Mouse (Mus musculus) liver, embryonic 14.5 days (tissue): ENCODE measurements around the gene Gm20547.

ENCODE experiments used
- CTCF ChIP-seq: IDR thresholded peaks from 2 replicates; pipeline ENCODE4 v1.5.1; 2016; ENCODE audit warnings: antibody characterized with exemption, low read depth, control low read depth
- EP300 ChIP-seq: IDR thresholded peaks from 2 replicates; pipeline ENCODE4 v1.6.1; 2016; ENCODE audit warnings: antibody characterized with exemption, low read depth

DNA sequence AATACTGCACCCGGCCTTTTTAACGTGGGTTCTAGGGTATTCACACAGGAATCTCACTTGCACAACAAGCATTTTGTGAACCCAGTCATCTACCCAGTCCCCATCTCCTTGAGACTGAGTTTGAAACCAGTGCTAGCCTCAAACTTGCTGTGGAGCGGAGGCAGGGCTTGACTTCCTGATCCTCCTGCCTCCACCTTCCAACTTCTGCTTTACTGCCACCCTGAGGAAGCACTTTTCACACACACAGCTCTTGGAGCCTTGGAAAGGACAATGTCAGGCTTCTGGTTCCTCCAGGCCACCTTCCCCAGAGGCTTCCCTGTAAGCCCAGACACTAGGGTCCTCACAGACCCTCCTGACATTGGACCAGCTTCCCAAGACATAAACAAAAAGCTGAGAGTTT, 1.5 kb upstream of the Gm20547 start:
- TF ChIP-seq CTCF, result 0 out of 2 replicates have a peak, but pooled peaks have one; percentile 15
- no peak for TF ChIP-seq EP300
